Mouse (Mus musculus) liver, embryonic 14.5 days (tissue): Measurements from ENCODE around the gene Adamts17.

ENCODE experiments used
- CTCF ChIP-seq: IDR thresholded peaks from 2 replicates; pipeline ENCODE4 v1.5.1; 2016; ENCODE audit warnings: antibody characterized with exemption, low read depth, control low read depth
- EP300 ChIP-seq: IDR thresholded peaks from 2 replicates; pipeline ENCODE4 v1.6.1; 2016; ENCODE audit warnings: antibody characterized with exemption, low read depth

DNA sequence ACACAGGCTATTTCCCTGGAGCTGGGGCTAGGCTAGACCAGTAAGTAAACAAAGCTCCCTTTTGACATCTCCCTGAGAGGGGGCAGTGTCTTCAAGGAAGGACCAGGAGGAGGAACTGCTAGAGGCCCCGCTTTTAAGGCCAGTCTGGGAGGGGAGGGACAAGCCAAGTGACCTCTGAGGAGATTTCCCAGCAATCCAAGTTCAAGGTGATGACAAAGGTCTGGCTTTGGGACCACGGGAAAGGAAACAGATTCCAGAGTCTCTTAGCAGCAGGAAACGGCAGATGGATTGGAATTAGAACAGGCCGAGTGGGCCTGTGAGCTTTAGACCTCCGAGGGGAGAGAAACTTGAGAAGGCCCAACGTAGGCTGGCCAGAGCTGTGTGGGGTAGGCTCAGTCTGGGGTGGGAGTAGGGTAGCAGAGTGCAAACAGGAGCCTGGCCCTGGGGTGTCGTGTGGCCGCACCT is 116.0 kb downstream of the Adamts17 start:
- TF ChIP-seq CTCF (no peak), EP300 (no peak)
